ENCODE assay signal across 17 mouse cellular contexts in genomic region chr2:66187520-66187919, GRCm38 (mm10).
"Had no signal": no experiment of that assay in that cellular context is flagged by ENCODE, and none has a peak within 500 bp of the region (broad histone marks: within the 10 kb centered on the region; RNA-seq: fewer than 3 reads in every experiment).

No protein-coding gene starts in this region.

- H3K4me1 ChIP-seq: limb, embryonic 10.5 days; liver, embryonic 13.5 days; midbrain, embryonic 12.5 days; midbrain, embryonic 15.5 days; neural tube, embryonic 12.5 days; neural tube, embryonic 15.5 days had no signal

- H3K9me3 ChIP-seq: limb, embryonic 10.5 days; limb, embryonic 13.5 days; liver, embryonic 13.5 days; midbrain, embryonic 12.5 days; midbrain, embryonic 15.5 days; neural tube, embryonic 12.5 days; neural tube, embryonic 15.5 days had no signal

- H3K4me3 ChIP-seq: limb, embryonic 10.5 days; limb, embryonic 13.5 days; liver, embryonic 13.5 days; midbrain, embryonic 12.5 days; midbrain, embryonic 15.5 days; neural tube, embryonic 12.5 days; neural tube, embryonic 15.5 days had no signal

- H3K27me3 ChIP-seq: liver, embryonic 13.5 days; midbrain, embryonic 12.5 days; midbrain, embryonic 15.5 days; neural tube, embryonic 12.5 days; neural tube, embryonic 15.5 days had no signal

- ATAC-seq: intestine, postnatal 0 days; midbrain, embryonic 15.5 days had no signal

- H3K27ac ChIP-seq: limb, embryonic 10.5 days; limb, embryonic 13.5 days; liver, embryonic 13.5 days; macrophage; midbrain, embryonic 12.5 days; midbrain, embryonic 15.5 days; neural tube, embryonic 12.5 days; neural tube, embryonic 15.5 days had no signal

- H3K4me2 ChIP-seq: limb, embryonic 13.5 days; liver, embryonic 13.5 days; midbrain, embryonic 12.5 days; midbrain, embryonic 15.5 days; neural tube, embryonic 12.5 days; neural tube, embryonic 15.5 days had no signal

- DNase-seq: layer of hippocampus, adult 9-11 months; liver; liver, embryonic 13.5 days; lung, adult 2 months; lung, postnatal 14 days; retina, postnatal 1 day; right cerebral cortex, postnatal 25 days; thymus, adult 18-20 months; thymus, postnatal 36 days had no signal

- H3K36me3 ChIP-seq: liver, embryonic 13.5 days; neural tube, embryonic 12.5 days had no signal

- H3K9ac ChIP-seq: limb, embryonic 13.5 days; liver, embryonic 13.5 days; midbrain, embryonic 12.5 days; midbrain, embryonic 15.5 days; neural tube, embryonic 12.5 days; neural tube, embryonic 15.5 days had no signal
